Mouse (Mus musculus) kidney, adult 2 months (tissue): ENCODE measurements around the gene Cfap54. TPM values are rescaled to one million over a fixed set of nuclear protein-coding genes. Genes with fewer than 3 reads are reported as not detected.

ENCODE experiments used
- DNase-seq: peaks from one replicate; pipeline ENCODE4 v3.0.0; 2021
- H3K27ac ChIP-seq: fragments of 200-500 bp; 2 replicates; pipeline ENCODE4 v1.5.1; 2012; ENCODE audit warnings: low read depth, low read length, control low read depth, inconsistent platforms; ENCODE audit not compliant: insufficient read depth
- H3K27me3 ChIP-seq: fragments of 200-500 bp; replicated peaks from 2 replicates; pipeline ENCODE4 v1.6.1; 2012; ENCODE audit warnings: mild to moderate bottlenecking, moderate library complexity, low read length, inconsistent platforms; ENCODE audit not compliant: control insufficient read depth, insufficient read depth
- H3K36me3 ChIP-seq: fragments of 200-500 bp; 2 replicates; pipeline ENCODE4 v1.6.1; 2012; ENCODE audit warnings: mild to moderate bottlenecking, moderate library complexity, low read length, inconsistent platforms; ENCODE audit not compliant: control insufficient read depth, insufficient read depth
- H3K4me1 ChIP-seq: fragments of 200-500 bp; 2 replicates; pipeline ENCODE4 v1.6.1; 2011; ENCODE audit warnings: low read length; ENCODE audit not compliant: control insufficient read depth, insufficient read depth
- H3K4me3 ChIP-seq: fragments of 200-500 bp; 2 replicates; pipeline ENCODE4 v1.5.1; 2011; ENCODE audit warnings: mild to moderate bottlenecking, low read depth, low read length, control low read depth; ENCODE audit not compliant: insufficient read depth
- CTCF ChIP-seq: fragments of 200-500 bp; conservative IDR thresholded peaks from 2 replicates; pipeline ENCODE4 v1.5.1; 2011; ENCODE audit warnings: low read depth, mild to moderate bottlenecking, control low read depth, low read length, moderate library complexity, mixed read lengths; ENCODE audit not compliant: insufficient read depth, insufficient read length
- POLR2A ChIP-seq: fragments of 200-500 bp; IDR thresholded peaks from one replicate; pipeline ENCODE4 v1.6.1; 2011; ENCODE audit warnings: low read depth, low read length, control low read depth
- WGBS: fragments of 180-500 bp; shearing (Covaris S2); methylation state at CpG from one replicate; pipeline ENCODE4 v1.1.7; 2018; 5-methylcytosine and 5-hydroxymethylcytosine counted together
- polyA plus RNA-seq: library from polyadenylated mRNA; depleted of rRNA; stranded (reverse); fragments of >200 nt; gene quantifications from 2 replicates; pipeline ENCODE4 v1.2.3, GENCODE M21; 2012; rRNA removed

Gene Cfap54
- polyA plus RNA-seq, 1 experiment, result 0.48 TPM

GRCm38 (mm10) chr10:92788410-92789096, 292.9 kb downstream of the Cfap54 start:
- DNase-seq, result no peak
- H3K27ac ChIP-seq, result no peak overlapping the region
- WGBS, result 64% methylated on average over 13 of the region's 13 CpGs
- no peaks in the 10 kb centered on the region for H3K36me3 ChIP-seq
- TF ChIP-seq POLR2A (no peak), CTCF (no peak)
- no peaks in the 10 kb centered on the region for H3K27me3 ChIP-seq
- no peak overlapping the region for H3K4me3 ChIP-seq
- H3K4me1 ChIP-seq, result no peaks in the 10 kb centered on the region

GRCm38 (mm10) chr10:92782691-92783090, 298.7 kb downstream of the Cfap54 start:
- 79% methylated on average over 5 of the region's 5 CpGs for WGBS
- Histone ChIP-seq H3K4me3 (no peak overlapping the region), H3K27me3 (no peaks in the 10 kb centered on the region), H3K4me1 (no peaks in the 10 kb centered on the region), H3K36me3 (no peaks in the 10 kb centered on the region), H3K27ac (no peak overlapping the region)
- DNase-seq, result no peak
- TF ChIP-seq CTCF (no peak), POLR2A (no peak)

GRCm38 (mm10) chr10:92754359-92754758, 327.1 kb downstream of the Cfap54 start:
- TF ChIP-seq CTCF (no peak), POLR2A (no peak)
- Histone ChIP-seq H3K4me1 (no peaks in the 10 kb centered on the region), H3K27ac (no peak overlapping the region), H3K4me3 (no peak overlapping the region), H3K27me3 (no peaks in the 10 kb centered on the region), H3K36me3 (no peaks in the 10 kb centered on the region)
- DNase-seq, result no peak
- 87% methylated on average over 5 of the region's 5 CpGs for WGBS

GRCm38 (mm10) chr10:92730339-92730738, 351.1 kb downstream of the Cfap54 start:
- Histone ChIP-seq H3K27ac (no peak overlapping the region), H3K4me1 (no peaks in the 10 kb centered on the region), H3K27me3 (no peaks in the 10 kb centered on the region), H3K36me3 (no peaks in the 10 kb centered on the region), H3K4me3 (no peak overlapping the region)
- no peak for DNase-seq
- 88% methylated on average over 3 of the region's 3 CpGs for WGBS
- TF ChIP-seq CTCF, result no peak
- TF ChIP-seq POLR2A, result no peak

DNA sequence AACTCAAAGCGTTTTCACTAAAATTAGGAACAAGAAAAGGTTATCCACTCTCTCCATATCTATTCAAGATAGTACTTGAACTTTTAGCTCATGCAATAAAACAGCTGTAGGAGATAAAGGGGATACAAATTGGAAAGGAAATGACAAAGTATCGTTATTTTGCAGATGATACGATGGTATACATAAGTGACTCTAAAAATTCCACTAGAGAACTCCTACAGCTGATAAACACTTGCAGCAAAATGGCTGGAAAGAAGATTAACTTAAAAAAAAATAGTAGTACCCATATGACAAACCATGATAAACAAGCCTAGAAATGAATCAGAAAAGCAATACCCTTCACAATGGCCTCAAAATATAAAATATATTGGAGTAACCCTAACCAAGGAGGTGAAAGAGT, 352.7 kb downstream of the Cfap54 start:
- Histone ChIP-seq H3K4me3 (no peak overlapping the region), H3K27ac (no peak overlapping the region), H3K4me1 (no peaks in the 10 kb centered on the region), H3K36me3 (no peaks in the 10 kb centered on the region), H3K27me3 (no peaks in the 10 kb centered on the region)
- no peak for DNase-seq
- WGBS, result 68% methylated on average over 3 of the region's 3 CpGs
- no peak for TF ChIP-seq POLR2A
- no peak for TF ChIP-seq CTCF

Other genes starting within 250 kb of the Cfap54 start
- 8.7 and 9.5 TPM in 2 replicates for gene Cdk17, start 79.3 kb upstream of the Cfap54 start, polyA plus RNA-seq
- 27.5 and 28.1 TPM in 2 replicates for gene Elk3, start 229.5 kb upstream of the Cfap54 start, polyA plus RNA-seq